Mouse (Mus musculus) lung, adult 2 months (tissue): ENCODE measurements around the gene Bhmt2. TPM values are rescaled to one million over a fixed set of nuclear protein-coding genes. Genes with fewer than 3 reads are reported as not detected.

Experiments used
- DNase-seq: peaks from one replicate; pipeline ENCODE4 v3.0.0; 2022
- H3K4me1 ChIP-seq: fragments of 200-500 bp; 2 replicates; pipeline ENCODE4 v1.6.1; 2011; ENCODE audit warnings: low read length; ENCODE audit not compliant: control insufficient read depth, insufficient read depth
- H3K4me3 ChIP-seq: fragments of 200-500 bp; replicated peaks from 2 replicates; pipeline ENCODE3; 2011; ENCODE audit warnings: low read depth, mild to moderate bottlenecking, control low read depth, low read length; ENCODE audit errors: extremely low read depth
- CTCF ChIP-seq: fragments of 200-500 bp; IDR thresholded peaks from 2 replicates; pipeline ENCODE4 v1.5.1; 2011; ENCODE audit warnings: mild to moderate bottlenecking, low read length, control low read depth; ENCODE audit not compliant: insufficient read depth
- POLR2A ChIP-seq: fragments of 200-500 bp; IDR thresholded peaks from 2 replicates; pipeline ENCODE4 v1.6.1; 2011; ENCODE audit warnings: low read depth, mild to moderate bottlenecking, control low read depth, low read length, borderline replicate concordance; ENCODE audit errors: extremely low read depth
- WGBS: fragments of 180-500 bp; shearing (Covaris S2); methylation state at CpG from one replicate; pipeline ENCODE4 v1.1.7; 2018; 5-methylcytosine and 5-hydroxymethylcytosine counted together
- polyA plus RNA-seq: library from polyadenylated mRNA; depleted of rRNA; stranded (reverse); fragments of >200 nt; gene quantifications from 2 replicates; pipeline ENCODE4 v1.2.3, GENCODE M21; 2012

Gene Bhmt2
- polyA plus RNA-seq, 1 experiment, result 0.07 TPM

DNA sequence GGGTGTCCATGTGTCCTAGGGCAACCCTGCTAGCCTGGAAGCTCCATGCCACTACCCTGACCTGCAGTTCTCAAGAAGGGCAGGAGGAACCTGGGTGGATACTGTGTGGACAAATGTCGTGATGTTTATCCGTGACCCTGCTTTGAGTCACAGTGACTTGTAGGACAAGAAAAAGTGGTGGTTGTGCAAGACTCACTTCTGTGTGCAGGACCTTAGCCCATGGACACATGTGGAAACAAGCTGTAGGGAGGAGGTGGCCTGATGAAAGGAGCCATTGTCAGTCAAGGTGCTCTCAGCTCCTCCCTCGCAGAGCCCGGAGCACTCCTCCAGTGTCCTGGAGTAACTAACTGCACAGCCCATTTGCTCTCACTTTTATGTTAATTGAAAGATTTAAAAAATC, 31.6 kb upstream of the Bhmt2 start:
- whole genome bisulfite sequencing, result 76% methylated on average over 4 of the region's 4 CpGs
- no peak for DNase-seq

DNA sequence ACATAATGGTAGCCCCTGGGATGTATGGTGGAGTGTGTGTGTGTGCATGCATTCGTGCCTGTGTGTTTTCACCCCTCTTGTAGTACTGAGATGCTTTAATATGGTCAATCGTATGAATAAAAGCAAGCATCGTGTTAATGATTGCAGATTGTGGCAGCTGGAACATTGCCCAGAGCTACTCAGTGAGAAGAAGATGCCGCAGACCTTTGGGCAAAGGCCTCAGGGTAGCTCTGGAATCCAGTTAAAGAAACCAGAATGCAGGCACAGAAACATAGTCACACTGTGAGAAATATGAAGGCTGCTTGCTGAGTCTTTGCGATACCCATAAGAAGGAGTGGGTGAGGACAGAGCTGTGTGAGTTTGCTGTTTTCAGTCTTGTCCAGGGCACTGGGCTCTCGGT, 24.8 kb upstream of the Bhmt2 start:
- no peak for DNase-seq
- WGBS, result 62% methylated on average over 6 of the region's 6 CpGs
- no peaks in the 10 kb centered on the region for H3K4me1 ChIP-seq
- no peak for TF ChIP-seq POLR2A
- H3K4me3 ChIP-seq, result no peak overlapping the region

More for the DNA sequence above, 31.6 kb upstream of the Bhmt2 start:
- Histone ChIP-seq H3K4me3 (no peak overlapping the region), H3K4me1 (no peaks in the 10 kb centered on the region)
- TF ChIP-seq CTCF (no peak), POLR2A (no peak)

DNA sequence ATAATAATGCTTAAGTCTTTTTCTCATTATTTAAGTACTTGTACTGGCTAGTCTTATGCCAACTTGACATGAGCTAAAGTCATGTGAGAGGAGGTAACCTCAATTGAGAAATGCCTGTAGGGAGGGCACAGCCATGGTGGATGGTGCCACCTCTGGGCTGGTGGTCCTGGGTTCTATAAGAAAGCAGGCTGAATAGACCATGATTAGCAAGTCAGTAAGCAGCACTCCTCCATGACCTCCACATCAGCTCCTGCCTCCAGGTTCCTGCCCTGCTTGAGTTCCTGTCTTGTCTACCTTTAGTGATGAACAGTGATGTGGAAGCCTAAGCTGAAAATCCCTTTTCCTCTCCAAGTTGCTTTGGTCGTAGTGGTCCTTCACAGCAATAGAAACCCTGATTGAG, 16.7 kb upstream of the Bhmt2 start:
- Histone ChIP-seq H3K4me3 (no peak overlapping the region), H3K4me1 (no peaks in the 10 kb centered on the region)
- 93% methylated on average over 1 of the region's 1 CpGs for WGBS
- DNase-seq, result no peak
- TF ChIP-seq CTCF (no peak), POLR2A (no peak)

DNA sequence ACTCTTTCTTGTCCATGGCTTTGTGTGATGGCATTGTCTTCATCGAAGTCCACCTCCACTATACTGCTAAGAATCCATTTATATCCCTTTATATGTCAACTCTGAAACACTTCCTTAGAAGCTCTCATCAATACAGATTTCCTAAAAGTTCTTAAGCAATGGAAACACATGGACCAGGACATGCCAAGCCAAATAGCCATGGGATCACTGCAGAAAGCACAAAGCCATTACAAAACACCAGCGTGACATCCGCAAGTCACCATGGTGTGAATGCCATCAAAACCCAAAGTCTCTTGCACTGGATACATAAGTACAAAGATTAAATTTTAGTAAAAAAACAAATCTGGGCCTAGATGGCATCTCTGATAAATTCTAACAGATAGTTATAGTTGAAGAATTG, 15.5 kb upstream of the Bhmt2 start:
- 93% methylated on average over 3 of the region's 3 CpGs for WGBS
- Histone ChIP-seq H3K4me1 (no peaks in the 10 kb centered on the region), H3K4me3 (no peak overlapping the region)
- TF ChIP-seq CTCF, result no peak
- TF ChIP-seq POLR2A, result no peak
- no peak for DNase-seq

DNA sequence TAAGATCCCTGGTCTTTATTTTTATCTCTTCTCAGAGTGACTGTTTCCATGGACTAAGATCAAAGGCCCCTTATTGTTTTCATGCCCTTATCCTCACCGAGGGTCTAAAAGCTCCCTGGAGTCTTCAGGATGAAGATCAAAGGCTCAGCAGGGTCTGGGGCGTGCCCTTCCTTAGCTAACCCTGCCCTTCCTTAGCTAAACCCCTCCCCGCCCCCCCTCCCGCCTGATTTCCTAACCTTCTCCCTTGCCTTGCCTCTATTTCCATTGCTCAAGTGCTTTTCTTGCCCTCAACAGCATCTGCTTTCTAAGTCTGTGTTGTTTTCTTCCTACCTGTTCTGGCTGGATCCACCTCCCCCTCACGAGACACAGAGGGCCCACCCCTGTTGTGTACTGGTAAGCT, 13.2 kb upstream of the Bhmt2 start:
- no peak for DNase-seq
- no peak for TF ChIP-seq CTCF
- no peak for TF ChIP-seq POLR2A
- H3K4me3 ChIP-seq, result no peak overlapping the region
- WGBS, result 18% methylated on average over 5 of the region's 5 CpGs
- H3K4me1 ChIP-seq, result no peaks in the 10 kb centered on the region

DNA sequence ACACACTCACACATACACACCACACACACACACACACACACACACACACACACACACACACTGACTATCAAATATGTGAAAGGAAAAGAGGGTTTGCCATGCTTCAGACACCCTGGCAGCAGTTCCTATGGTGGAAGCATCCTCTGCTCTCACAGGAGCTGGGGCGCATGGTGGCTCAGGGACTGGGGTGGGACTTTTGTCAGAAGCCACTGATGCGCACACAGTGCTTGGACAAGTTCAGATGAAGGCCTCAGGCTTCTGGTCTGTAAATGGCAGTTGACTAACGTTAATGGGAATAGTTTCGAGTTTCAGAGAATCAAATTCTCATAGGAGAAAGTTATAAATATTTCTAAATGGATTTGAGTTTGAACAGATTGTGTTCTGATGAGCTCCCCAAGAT, 11.1 kb upstream of the Bhmt2 start:
- Histone ChIP-seq H3K4me3 (no peak overlapping the region), H3K4me1 (no peaks in the 10 kb centered on the region)
- 91% methylated on average over 4 of the region's 4 CpGs for WGBS
- no peak for DNase-seq
- TF ChIP-seq CTCF, result no peak
- TF ChIP-seq POLR2A, result no peak

DNA sequence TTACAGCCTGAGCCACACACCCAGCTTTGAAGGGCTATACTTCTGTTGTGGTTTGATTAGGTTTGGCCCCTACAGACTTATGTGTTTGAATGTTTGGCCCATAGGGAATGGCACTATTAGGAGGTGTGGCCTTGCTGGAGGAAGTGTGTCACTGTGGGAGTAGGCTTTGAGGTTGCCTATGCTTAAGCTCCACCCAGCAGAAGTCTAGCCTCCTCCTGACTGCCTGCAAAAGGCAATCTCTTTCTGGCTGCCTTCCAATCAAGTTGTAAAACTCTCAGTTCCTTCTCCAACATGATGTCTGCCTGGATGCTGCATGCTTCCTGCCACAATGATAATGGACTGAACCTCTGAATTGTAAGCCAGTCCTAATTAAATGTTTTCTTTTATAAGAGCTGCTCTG, 9.2 kb upstream of the Bhmt2 start:
- H3K4me1 ChIP-seq, result no peaks in the 10 kb centered on the region
- no peak overlapping the region for H3K4me3 ChIP-seq
- DNase-seq, result no peak
- no peak for TF ChIP-seq CTCF
- no peak for TF ChIP-seq POLR2A

DNA sequence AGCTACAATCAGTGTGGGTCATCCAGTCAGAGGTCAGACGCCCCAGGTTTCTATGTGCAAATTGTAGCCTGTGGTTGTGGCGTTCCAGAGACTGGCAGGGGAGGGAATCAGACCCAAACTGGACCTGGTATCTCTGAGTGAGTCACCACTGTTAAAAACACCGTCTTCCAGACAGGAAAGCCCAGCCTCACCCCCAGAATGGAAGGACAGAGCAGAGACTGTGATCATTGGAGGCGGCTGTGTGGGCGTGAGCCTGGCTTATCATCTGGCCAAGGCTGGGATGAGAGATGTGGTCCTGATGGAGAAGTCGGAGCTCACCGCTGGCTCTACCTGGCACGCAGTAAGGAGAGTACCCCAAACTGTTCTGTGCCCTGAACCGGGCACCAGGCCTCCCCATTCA, 2.8 kb upstream of the Bhmt2 start:
- WGBS, result 65% methylated on average over 9 of the region's 9 CpGs
- H3K4me1 ChIP-seq, result no peaks in the 10 kb centered on the region
- H3K4me3 ChIP-seq, result no peak overlapping the region
- TF ChIP-seq POLR2A (no peak), CTCF (no peak)
- DNase-seq, result no peak

DNA sequence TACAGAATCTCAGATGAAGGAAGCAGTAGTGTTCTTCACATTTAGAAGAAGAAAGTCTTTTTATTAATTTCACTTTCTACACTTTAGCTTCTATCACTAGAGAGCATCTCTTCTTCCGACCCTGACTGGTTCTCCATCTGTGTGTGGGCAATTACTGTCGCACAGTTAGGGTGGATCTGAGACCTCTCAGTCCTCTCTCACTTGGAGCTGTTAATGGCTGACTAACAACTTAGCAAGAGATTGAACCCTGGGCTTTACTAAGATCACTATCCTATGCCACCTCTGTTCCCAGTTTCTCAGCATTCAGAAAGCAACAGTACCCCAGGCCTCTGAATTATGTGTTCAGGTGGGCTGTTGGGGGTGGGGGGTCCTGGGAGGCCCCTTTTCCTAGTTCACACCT, 806 bp downstream of the Bhmt2 start:
- no peak overlapping the region for H3K4me3 ChIP-seq
- no peak for TF ChIP-seq CTCF
- no peak for TF ChIP-seq POLR2A
- no peak for DNase-seq
- WGBS, result 69% methylated on average over 2 of the region's 2 CpGs
- H3K4me1 ChIP-seq, result no peaks in the 10 kb centered on the region

DNA sequence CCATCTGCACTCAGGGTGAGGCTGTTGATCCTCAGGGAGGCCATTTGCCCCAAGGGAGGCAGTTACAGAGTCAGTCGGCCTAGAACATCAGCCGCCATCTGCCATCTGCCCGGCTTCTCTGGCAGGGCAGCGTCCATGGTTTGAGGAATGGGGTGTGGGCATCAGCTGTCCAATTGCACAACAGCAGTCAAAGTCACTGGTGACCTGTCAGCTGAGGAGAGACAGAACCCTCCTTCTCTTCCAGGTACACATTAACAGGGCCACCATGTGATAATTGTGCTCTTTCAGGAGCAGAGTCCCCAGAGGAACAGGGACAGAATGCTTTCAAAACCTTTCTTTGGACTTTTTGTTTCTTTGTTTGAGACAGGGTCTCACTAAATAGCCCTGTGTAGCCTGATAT, 1.7 kb downstream of the Bhmt2 start:
- no peaks in the 10 kb centered on the region for H3K4me1 ChIP-seq
- TF ChIP-seq POLR2A (no peak), CTCF (no peak)
- DNase-seq, result no peak
- H3K4me3 ChIP-seq, result no peak overlapping the region
- WGBS, result 88% methylated on average over 4 of the region's 4 CpGs

DNA sequence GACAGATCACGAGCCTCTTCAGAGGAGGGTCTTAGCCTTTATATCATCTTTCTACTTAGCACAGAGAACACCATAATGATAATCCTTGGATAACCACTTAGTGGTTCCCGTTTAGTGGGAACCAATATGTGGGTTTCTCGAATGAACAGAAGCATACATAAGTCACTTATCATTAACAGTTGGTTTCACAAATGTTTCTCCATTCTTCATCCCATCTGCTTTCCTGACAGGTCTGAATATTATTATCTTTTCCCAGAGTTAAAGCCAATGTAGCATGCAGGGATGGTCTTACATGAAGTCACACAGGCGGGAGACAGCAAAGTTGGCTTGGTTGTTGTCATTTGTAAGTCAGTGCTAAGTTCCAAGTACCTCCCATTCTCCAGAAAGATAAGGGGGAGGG, 6.5 kb downstream of the Bhmt2 start:
- no peak overlapping the region for H3K4me3 ChIP-seq
- DNase-seq, result no peak
- 76% methylated on average over 4 of the region's 4 CpGs for WGBS
- H3K4me1 ChIP-seq, result no peaks in the 10 kb centered on the region
- TF ChIP-seq CTCF (no peak), POLR2A (no peak)

DNA sequence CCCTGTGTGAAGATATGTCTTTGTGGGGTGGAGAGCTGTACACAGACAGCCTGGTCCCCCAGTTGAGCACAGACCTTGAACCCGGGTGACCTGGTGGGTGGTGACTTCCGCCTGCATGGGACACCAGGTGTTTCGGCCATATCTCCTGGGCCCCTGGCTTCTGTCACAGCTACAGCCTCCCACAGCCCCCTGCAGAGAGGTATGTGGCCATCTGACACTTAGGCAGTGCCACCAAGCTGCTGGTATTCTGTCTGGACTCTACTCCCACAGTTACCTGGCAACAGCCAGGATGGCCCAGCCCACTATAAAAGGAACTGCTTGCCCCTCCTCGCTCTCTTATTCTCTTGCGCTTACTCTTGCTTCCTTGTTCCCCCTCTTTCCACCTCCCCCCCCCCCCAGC, 16.2 kb downstream of the Bhmt2 start:
- DNase-seq, result no peak
- Histone ChIP-seq H3K4me1 (no peaks in the 10 kb centered on the region), H3K4me3 (no peak overlapping the region)
- WGBS, result 68% methylated on average over 5 of the region's 5 CpGs
- TF ChIP-seq CTCF (no peak), POLR2A (no peak)
